Mouse (Mus musculus): ENCODE measurements around the gene 6030452D12Rik.

6030452D12Rik gene

GRCm38 (mm10) chr8:106516581-106516980, 16.3 kb downstream of the 6030452D12Rik start:
- no peak for DNase-seq (ENCODE audit: extremely low read depth, low read depth)

DNA sequence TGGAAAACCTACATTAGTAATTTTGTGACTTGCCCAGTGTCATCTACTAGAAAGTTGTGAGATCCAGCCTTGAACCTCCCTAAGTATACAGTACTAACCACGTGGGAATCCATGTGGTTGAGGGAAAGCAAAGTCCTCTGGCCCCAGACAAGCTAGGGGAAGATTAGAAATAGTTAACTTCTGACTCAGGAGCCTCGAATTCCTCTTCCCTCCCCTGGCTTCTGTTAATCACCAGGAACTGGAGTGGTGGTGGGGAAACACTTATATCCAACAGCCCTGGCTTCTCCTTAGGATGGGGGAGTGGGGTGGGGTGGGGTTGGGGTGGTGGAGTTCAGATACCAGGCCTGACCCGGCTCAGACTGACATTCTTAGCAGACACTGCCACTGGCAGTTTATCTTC, 18.4 kb downstream of the 6030452D12Rik start:
- DNase-seq (ENCODE audit: extremely low read depth, low read depth): no peak

DNA sequence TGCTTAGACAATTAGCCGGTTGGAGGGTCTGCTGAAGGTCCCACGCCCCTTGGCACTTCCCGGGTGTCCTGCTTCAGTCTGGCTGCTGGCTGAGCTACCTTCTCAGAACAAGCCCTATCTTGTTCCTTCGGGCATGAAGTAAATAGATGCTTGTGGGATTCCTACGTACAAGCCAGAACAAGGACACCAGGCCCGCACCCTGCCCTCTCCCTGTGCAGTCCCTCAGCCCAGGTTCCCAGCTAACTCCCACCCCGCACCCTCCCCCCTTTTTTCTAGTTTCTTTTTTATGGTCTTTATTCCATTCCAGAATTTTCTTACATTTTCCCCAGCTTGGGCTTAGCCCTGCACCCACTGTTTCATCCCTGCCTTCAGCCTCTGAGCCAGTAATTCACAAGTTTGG, 20.3 kb downstream of the 6030452D12Rik start:
- DNase-seq (ENCODE audit: extremely low read depth, low read depth): no peak

DNA sequence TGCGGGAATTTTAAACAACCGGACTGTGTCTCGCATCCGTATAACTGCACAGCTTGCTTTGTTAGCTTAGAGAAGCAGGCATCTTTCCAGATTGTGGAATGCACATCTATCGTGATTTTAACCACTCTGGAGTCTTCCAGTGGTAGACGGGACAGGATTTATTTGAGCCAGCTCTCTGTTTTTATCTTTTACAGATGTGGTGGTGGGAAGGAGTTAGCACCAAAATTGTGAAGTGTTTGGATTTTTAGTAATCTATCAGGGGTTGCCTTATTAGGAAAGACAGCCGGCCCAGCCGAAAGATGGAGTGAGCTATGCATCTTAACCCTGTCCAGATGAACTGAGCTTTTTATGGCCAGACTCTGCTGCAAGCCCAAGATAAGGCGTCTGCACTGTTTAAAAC, 21.5 kb downstream of the 6030452D12Rik start:
- DNase-seq (ENCODE audit: extremely low read depth, low read depth): no peak

GRCm38 (mm10) chr8:106526725-106527124, 26.4 kb downstream of the 6030452D12Rik start:
- no peak for DNase-seq (ENCODE audit: extremely low read depth, low read depth)

GRCm38 (mm10) chr8:106527241-106528036, 27.1 kb downstream of the 6030452D12Rik start:
- DNase-seq (ENCODE audit: extremely low read depth, low read depth): no peak

GRCm38 (mm10) chr8:106528596-106529249, 28.4 kb downstream of the 6030452D12Rik start:
- DNase-seq (ENCODE audit: extremely low read depth, low read depth): no peak

DNA sequence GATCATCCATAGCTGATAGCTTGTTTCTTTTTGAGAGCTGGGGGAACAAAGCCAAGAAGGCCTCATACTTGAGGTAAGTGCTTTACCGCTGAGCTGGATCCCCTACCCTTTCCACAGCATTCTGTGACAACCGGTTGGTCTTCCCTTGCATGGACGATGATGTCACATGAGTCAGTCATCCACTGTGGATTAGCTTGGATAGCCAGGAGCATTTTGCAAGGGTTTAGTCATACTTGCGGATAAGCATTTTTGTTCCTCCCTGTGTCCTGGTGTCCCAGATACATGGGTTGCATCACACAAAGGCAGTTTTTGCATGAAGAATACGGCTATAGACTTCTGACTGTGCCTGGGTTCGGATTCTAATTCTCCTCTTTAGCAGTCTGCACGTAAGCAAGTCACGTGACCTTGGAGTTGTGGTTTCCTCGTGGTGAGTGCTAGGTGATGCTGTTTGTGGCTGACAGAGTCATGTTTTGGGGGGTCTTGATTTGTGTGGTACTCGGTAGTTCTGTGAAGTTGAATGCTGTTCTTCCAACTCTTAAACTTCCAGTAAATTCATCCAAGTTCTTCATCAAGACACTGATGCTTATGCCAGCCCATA, 29.7 kb downstream of the 6030452D12Rik start:
- no peak for DNase-seq (ENCODE audit: extremely low read depth, low read depth)

GRCm38 (mm10) chr8:106530566-106530965, 30.2 kb downstream of the 6030452D12Rik start:
- no peak for DNase-seq (ENCODE audit: extremely low read depth, low read depth)

- DNase-seq (ENCODE audit: extremely low read depth, low read depth): no peak
Observed at GRCm38 (mm10) chr8:106533709-106534108, 33.4 kb downstream of the 6030452D12Rik start.

DNA sequence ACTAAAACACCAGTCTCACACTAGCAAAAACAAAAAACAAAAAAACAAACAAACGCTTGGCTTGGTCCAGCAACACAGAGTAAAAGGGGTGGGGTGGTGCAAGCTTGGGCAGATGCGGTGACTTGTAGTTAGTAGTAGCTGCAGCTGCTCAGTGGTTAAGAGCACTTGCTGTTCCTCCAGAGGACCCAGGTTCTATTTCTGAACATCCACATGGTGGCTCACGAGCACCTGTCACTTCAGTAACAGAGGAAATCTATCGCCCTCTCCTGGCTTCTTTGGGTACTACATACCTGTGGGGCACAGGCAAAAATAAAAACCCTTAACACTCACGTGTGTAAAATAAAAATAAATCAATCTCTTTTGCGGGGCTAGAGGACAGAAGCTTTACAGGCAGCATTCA, 34.1 kb downstream of the 6030452D12Rik start:
- DNase-seq (ENCODE audit: extremely low read depth, low read depth): peak; percentile 60

DNA sequence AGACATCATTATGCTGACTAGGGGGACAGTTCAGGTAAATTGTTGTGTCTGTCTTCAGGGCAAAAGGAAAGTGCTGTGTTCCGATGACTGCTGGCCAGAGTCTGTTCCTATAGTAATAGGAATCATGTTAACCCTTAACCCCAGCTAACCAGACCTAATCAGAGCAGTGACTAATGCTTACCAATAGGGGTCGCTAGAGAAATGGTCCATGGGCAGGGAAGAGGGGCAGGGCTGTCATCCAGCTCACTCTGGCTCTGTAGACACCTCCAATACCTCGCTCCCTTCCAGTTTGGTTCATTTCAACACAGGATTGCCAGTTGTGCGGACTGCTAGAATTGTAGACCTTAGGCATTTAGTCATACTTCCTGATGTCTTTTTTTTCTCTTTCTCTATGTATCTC, 35.1 kb downstream of the 6030452D12Rik start:
- DNase-seq (ENCODE audit: extremely low read depth, low read depth): no peak

DNA sequence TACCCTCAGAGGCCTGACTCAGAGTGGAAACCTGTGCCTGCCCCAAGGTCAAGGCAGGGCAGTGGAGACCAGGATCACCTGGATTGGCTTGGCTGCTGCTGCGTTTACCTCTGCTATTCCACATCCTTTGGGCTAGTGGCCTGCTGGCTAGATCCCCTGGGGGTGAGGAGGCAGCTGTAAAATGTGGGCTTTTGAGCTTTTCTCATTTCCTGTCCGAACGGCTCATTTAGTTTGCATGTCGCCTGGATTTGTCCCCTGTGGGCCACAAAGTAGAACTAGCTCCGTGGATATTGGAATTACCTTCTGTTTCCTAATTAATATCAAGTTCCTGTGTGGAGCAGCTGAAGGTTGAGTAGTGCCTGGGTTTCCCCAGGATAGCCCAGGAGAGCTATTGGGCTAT, 38.9 kb downstream of the 6030452D12Rik start:
- no peak for DNase-seq (ENCODE audit: extremely low read depth, low read depth)

DNA sequence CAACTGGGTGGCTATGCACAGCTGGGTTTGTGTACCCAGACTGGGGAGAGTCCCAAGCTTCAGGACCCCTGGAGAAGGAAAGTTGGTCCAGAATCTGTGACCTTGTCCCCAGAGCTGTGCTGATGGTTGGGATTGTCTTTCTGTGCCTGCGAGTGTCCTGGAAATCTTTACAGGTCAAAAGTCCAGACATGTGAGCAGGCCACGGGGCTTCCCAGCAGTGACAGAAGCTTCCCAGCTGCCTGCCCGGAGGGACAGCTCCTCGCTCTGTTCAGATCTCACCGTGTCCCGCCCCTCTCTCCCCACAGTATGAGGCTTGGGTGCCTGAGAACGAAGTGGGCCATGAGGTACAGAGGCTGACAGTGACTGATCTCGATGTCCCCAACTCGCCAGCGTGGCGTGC, 40.7 kb downstream of the 6030452D12Rik start:
- DNase-seq (ENCODE audit: extremely low read depth, low read depth): no peak

- no peak for DNase-seq (ENCODE audit: extremely low read depth, low read depth)
Observed at GRCm38 (mm10) chr8:106543043-106543442, 42.7 kb downstream of the 6030452D12Rik start.

DNA sequence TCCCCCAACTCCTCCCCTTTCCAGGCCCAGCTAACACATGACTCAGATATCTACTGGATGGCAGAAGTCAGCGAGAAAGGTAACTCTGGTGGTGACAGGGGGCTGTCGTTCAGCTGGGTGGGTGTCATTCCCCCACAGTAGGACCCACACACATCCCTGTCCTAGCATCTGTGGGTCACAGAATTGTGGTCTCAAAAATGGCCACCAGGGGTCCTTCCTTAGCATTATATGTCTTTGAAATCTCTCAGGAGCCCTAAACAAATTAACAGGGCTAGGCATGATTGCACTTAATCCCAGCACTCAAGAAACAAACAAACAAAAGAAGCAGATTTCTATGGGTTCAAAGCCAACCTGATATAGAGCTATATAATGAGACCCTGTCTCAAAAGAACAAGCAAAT, 44.8 kb downstream of the 6030452D12Rik start:
- no peak for DNase-seq (ENCODE audit: extremely low read depth, low read depth)

DNA sequence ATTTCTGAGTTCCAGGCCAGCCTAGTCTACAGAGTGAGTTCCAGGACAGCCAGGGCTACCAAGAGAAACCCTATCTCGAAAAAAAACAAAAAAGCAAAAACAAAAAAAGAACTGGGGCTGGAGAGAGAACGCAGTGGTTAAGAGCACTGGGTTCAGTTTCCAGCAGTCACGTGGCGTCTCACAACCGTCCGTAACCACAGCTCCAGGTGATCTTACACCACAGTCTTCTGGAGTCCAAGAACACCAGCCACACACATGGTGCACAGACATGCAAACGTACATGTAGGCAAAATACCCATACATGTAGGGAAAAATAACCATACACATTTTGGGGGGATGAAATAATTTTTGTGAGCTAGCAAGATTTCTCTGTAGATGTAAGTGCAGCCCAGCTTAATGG, 46.4 kb downstream of the 6030452D12Rik start:
- no peak for DNase-seq (ENCODE audit: extremely low read depth, low read depth)

DNA sequence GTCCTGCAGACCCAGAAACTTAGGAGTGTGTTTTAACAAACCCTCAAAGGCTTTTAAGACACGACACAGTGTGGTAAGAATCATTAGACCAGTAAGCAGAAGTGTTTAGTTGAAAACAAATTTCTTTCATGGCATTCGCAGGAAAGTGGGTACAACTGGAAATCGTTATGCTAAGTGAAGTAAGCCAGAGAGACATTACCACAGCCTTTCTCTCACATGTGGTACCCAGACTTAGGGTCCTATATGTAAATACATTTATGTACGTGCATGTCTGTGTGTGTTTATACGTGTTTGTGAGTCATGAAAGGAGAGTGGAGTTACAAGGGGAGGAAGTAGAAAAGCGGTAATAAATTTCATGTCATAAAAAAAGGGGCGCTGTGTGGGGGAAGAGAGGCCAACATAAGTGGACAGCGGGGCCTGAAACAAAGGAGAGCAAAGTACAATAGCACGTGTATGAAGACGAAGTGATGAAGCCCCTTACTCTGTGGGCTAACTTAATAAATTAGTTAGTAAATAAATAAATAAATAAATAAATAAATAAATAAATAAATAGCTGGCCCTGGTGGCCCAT, 48.1 kb downstream of the 6030452D12Rik start:
- no peak for DNase-seq (ENCODE audit: extremely low read depth, low read depth)

DNA sequence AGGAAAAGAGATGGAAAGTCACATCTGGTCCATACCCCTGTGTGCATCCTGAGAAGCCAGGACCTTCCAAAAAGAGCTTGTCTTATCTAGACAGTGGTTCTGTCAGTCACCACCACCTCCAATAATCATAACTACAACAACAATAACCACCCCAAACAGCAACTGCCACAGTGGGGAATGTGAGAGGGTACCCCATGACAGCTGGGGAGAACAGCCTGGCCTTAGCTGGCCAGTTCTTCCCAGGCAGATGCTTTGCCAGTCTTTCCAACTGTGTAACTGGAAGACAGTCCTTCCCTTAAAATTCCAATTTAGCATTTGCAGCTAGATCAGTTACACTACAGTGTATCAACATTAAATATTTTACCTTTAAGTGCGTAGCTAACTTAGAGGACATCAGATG, 50.6 kb downstream of the 6030452D12Rik start:
- no peak for DNase-seq (ENCODE audit: extremely low read depth, low read depth)

DNA sequence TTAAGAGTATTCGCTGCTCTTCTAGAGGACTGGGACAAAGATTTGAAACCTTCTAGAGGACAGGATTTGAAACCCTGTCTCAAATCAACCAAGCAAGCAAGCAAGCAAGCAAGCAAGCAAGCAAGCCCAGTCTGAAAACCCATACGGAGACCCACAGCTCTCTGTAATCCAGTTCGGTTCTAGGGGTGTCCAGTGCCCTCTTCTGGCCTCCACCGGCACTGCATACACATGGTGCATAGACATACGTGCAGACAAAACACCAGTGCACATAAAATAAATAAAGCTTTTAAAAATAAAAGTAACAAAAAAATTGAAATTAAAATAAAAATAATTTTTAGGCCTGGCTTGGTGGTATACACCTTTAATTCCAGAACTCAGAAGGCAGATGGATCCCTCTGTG, 53.7 kb downstream of the 6030452D12Rik start:
- DNase-seq (ENCODE audit: extremely low read depth, low read depth): no peak

GRCm38 (mm10) chr8:106556068-106556645, 55.8 kb downstream of the 6030452D12Rik start:
- DNase-seq (ENCODE audit: extremely low read depth, low read depth): no peak
